Mouse (Mus musculus) cerebellum, postnatal 10 days (tissue): ENCODE data around the gene Notch4.
A peak's percentile ranks its signal among the peaks of the same experiment; 100 is the strongest.

ENCODE experiments used
- DNase-seq, 2 experiments: peaks; one replicate each; pipeline ENCODE4 v3.0.0; 2021; ENCODE audit warnings: mixed read lengths in 2 of 2

Notch4 gene

DNA sequence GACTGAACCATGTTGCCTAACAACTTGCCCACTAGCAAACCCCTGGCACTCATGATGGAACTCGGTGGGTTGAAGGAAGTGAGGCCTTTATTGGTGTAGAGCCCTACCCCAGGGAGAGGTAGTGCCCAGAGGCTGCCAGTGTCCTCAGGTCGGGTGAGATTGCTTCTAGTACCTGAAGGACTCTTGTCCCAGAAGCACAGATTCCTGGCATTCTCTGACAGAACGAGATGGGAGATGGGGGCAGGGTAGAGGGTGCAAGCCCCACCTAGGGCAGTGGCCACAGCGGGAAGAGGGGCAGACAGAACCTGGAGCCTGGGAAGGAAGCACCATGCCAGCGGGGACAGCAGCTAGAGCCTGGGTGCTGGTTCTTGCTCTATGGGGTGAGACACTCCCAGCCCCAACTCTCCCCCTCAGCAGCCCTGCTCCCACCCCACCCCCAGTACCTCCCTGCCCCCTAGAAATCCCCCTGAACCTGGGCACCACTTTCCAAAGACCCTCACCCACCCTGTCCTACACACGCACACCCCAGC is 33.6 kb downstream of the Notch4 start, which contains the start of gene Ager:
Ager (plus strand) TSS at position 297 of the 530 bp plus-strand sequence.
- peak in 1 of 2 experiments; percentile 8 for DNase-seq

DNA sequence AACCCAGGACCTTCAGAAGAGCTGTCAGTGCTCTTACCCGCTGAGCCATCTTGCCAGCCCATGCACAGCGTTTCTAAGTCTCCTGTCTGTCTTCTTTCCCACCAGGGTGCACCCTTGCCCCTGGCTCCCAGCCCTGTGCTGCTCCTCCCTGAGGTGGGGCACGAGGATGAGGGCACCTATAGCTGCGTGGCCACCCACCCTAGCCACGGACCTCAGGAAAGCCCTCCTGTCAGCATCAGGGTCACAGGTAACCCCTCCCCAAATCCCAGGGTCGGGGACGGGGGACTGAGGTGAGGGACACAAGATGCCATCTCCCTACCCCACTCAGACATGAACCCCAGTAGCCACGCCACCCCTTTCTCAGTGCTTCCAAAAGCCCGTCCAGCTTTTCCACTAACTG is 35.8 kb downstream of the Notch4 start:
- peak in 1 of 2 experiments; percentile 25 for DNase-seq

DNA sequence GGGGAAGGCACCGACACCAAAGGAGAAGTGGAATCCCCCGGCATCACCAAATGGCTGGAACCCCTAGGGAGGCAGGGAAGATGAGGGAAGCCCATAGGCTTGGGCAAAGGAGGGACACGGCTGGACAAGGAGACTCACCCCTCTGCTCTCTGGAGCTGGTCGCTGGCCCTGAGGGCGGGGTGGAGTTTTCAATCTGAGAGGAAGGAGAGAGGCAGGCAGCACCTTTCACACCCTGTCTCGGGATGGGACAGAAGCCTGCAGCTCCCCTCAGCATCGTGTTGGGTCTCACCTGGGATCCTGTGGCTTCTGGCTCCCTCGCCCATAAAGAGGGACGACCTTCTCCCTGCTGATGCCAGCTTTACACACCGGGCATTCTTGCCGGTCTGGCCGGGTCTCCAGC is 37.7 kb downstream of the Notch4 start:
- DNase-seq = peak in 1 of 2 experiments; percentile 18

DNA sequence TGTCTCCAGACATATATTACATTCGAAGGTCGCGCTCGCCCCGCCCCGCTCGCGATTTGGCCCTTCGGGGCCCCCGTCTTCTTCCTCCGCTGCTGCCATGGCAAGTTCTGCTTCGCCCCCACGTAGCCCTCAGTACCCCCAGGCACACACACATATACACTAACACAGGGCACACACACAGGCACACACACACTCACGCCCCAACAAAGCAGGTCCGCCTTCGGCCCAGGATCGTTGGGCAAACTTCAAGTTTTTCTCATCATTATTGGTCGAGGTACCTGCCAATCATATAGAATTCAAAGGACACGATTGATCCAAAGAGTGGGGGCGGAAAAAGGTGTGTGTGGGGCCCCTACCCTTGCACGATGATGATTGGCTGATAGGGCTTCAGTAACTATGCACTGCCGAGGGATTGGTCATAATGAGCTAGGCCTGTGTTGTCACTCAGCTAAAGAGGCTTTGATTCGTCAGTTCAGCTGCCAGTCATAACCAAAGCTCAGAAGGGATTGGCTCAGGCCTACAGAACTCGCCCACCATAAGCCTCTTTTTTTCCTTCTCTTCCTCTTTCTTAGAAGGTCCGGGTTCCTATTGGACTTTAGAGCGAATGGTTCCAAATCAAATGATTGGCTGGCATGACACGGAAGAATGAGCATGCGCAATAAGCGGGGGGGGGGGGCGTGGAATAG is 39.5 kb downstream of the Notch4 start, which contains the start of gene Rnf5:
Rnf5 (minus strand) TSS at position 316 of the 686 bp plus-strand sequence.
- DNase-seq = peak; percentile 99 to 100

DNA sequence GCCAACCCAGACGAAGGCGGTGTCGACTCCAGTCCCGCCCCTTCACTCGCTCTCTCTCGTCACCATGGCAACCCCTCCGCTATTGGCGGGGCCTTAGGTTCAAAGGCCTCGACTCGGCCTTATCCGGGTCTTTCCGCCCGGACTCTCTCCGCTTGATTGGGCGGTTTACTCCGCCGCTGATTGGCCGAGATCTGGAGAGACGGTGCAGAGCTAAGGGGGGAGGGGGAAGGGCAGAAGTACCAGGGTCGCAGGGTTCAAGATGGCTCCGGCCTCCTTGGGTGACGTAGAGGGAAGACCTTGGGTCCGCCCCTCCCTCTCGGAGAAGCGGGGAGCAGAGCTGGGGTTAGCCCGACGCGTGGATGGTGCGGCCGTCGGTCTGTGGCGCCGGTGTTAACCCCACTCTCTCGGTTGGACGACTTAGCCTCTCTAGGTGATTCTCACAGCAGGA is 40.0 kb downstream of the Notch4 start, which contains the start of gene Agpat1:
Agpat1 (plus strand) TSS at position 202 of the 448 bp plus-strand sequence.
- DNase-seq = peak; percentile 100

DNA sequence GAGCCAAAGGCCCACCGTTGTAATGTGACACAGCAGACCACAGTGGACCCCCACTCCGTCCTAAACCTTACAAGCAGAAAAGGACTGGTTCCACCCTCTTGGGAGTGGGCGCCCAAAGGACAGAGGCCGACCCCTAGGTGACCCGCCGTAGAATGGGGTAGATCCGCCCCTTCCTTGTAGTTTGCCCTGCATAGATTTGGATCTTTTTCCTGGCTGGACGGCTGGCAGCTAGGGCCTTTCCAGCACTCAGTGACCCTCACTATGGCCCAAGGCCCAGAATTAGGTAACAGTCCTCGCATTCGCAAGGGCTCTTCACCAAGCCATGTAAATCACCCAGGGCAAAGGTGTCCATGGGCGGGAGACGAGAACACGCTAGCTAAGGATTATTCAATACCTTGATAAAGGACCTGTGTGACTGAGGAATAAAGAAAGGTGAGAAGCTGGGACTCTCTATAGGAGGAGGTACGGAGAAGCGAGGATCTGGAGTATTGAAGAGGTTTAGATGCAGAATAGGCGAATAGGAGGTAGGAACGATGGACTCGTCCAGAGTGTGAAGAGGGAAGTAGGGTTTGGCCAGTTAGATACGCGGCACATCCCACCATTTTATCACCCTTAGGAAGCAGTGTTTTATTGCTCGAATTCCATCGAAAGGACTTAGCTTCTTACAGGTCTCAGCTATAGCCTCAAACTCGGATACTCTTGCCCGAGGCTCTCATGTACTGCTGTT is 40.6 kb downstream of the Notch4 start:
- DNase-seq = no peak

DNA sequence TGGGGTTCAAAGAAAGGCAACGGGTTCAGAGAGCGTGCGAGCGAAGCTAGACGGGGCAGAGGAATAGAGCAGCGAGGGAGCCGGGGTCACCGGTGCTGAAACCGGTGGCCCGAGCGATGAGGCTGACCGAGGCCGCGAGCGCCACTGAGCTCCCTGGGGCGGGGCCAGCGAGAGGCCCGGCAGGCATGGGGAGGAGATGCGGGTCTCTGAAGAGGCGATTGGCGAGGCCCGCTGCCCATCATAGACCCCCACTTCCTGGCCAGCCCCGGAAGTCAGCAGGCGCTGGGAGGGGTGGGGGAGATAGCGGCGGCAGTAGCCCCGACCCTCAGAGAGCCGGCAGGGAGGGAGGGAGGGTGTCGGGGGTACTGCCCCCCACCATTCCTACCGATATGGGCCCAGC is 41.5 kb downstream of the Notch4 start:
- peak; percentile 99 for DNase-seq

DNA sequence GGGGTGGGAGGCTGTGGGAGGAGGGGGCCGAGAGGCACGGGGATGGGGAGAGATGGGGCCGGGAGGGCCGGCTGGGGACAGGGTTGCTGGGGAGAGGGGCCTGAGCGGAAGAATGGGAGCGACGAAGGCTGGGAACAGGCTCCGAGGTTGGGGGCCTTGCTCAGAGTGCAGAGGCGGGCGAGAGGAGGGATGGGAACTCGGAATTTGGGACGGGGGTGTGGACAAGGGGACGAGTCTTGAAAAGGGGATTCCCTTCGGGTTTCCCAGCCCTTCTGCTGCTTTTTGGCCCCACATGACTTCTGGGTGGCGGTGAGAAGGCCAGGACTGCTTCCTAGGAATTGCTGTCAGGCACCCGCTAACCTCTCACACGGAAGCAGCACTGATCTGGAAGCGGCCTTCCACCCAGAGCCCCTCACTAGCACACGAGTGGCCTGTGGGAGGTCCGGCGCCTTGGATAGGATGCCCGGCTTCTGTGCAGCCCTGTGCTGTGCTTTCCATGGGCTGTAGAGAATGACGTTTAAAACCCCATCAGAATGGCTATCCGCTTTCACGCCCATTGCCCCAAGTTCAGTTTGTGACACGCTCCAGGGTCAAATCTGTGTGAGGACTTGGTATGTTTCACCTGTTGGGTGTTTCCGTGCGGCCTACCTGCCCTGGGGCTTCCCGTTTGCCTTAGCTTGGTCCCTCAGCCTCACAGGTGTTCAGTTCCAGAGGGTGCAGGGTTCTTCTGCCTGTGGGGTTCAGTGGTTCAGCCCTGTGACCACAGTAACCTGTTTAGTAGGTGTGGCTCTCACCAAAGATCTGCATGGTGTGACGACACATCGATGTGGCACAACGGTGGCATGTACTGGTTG is 42.3 kb downstream of the Notch4 start:
- DNase-seq = no peak

DNA sequence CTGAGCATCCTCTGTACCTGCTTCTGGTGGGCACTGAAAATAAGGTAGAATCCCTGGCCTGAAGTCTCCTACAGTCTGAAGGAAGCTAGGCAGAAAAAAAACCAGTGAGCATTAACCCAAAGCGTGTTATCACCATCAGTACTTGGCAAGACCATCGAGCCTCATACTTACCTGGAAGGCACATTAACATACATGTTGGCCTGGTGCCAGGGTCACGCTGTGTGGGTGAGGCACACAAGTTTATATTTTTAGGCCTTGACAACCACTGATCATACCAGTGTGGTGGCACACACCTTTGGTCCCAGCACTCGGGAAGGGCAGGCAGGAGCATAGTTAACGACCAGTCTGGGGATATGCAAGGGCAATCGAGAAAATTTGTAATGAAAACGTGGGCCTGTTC is 43.9 kb downstream of the Notch4 start:
- peak; percentile 60 to 65 for DNase-seq

DNA sequence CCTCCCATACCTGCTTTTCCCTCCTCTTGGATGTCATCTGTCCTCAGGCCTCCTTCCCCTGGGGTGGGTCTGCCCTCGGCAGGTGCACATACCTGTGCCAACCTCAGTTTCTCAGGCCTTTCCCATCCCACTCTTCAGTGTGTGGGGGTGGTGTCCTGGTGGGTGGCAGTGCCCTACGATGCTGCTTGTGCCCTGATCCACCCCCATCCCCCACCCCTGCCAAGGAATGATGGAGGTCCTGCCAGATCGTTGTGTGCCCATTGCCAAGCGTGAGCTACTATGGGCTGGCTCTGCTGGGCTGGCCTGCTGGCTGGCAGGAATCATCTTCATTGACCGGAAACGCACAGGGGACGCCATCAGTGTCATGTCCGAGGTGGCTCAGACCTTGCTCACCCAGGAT is 47.0 kb downstream of the Notch4 start:
- peak; percentile 52 to 57 for DNase-seq

DNA sequence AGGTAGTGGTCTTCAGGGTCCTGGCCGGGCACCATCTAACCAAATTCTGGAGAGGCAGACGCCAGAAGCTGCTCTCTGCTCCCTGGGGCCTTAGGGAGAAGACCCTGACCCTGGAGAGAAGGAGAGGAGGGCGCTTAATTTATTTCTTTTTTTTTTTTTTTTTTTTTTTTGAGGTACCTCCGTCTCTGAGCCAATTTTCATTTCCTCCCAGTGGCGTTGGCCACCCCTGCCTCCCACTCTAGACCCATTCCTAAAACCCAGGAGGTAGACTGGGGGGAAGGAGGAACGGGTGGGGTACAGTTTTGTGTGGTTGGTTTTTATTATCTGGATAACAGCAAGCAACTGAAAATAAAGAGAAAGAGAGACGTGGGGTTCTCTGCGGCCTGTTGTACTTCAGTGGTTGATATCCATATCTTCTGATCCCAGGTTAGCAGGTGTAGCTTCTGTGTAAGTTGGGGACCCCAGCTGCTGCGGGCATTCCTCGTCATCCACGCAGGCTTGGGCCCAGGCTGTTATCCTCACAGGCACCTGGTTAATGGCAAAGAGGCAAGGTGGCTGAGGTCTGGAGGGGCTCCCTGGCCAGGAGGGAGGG is 49.1 kb downstream of the Notch4 start:
- DNase-seq = no peak

DNA sequence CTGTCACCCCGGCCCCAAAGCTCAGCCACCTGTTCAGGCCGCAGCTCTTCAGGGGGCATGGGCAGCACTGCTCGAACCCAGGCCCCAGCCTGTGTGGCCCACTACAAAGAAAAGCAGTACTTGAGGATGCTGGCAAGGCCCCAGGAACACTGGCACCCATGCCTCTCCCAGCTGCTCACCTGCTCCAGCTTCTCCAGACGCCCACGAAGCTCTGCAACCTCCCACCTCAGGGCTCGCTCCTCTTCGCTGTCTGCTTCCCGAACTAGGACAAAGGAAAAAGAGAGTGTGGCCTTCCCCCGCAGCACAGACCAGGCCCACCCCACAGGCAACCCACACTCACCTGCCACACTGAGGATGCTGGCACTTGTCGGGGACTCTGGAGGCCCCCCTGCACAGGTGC is 49.8 kb downstream of the Notch4 start:
- no peak for DNase-seq

DNA sequence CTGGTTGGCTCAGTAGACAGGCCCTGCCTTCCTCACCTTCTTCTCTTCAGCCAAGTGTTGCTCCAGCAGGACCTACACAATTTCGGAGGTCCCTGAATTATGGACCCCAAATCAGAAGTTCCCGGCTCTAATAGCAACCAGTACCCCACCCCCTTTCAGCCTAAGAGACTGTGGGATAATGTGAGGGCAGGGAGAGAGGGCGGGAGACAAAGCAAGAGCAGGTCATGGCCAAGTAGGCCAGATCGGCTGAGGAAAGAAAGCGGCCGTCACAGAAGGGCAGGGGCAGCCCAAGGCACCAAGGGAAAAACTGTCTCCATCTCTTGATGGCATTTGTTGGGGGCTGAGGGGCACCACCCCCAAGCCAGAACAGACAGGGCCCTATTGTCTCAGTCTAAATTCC is 51.8 kb downstream of the Notch4 start, which contains the start of gene Egfl8:
Egfl8 (minus strand) TSS at position 101 of the 400 bp plus-strand sequence.
- no peak for DNase-seq

DNA sequence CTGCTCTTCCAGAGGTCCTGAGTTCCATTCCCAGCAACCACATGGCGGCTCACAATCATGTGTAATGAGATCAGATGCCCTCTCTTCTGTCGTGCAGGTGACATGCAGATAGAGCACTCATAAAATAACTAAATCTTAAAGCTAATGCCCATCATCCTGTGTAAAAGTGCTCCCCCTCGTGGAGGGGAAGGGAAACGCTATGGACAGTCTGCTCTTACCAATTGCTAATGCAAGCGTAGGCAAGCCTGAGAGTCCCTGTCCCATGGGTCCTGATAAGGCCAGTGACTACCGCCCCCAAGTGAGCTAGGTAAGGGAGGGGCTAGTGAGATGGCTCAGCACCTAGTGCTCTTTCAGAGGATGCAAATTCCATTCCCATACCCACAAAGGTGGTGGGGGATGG is 54.9 kb downstream of the Notch4 start:
- peak; percentile 79 to 81 for DNase-seq

DNA sequence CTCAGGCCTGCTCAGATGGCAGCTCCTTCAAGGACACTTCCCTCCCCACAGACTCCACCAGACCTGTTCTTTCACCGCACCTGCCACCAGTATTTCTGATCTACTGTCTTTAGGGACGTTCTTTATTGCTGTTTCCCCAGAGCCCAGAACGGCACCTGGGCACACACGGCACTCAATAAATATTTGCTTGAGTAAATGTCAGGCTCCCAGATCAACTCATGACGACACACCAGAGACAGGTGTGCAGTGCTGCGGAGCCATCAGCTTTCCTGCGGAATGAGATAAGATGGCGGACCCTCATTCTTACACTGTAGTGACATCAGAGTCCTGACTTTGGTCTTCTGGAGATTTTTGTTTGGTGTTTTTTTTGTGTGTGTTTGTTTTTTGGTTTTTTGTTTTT is 56.9 kb downstream of the Notch4 start:
- DNase-seq = no peak

DNA sequence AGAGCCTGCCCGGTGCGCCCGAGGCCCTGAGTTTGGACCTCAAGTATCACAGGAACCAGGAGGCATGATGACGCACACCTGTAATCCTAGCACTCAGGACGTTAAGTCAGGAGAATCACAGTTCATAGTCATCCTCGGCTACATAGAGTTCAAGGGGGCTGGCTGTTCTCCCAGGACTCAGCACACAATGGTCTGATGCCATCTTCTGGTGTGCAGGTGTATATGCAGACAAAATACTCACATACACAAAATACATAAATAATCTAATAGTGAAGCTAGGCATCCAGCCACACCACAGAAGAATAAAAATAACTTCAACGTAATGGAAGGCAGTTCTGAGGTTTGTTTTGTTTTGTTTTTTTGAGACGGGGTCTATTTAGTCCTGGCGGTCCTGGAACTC is 59.1 kb downstream of the Notch4 start:
- DNase-seq = no peak

DNA sequence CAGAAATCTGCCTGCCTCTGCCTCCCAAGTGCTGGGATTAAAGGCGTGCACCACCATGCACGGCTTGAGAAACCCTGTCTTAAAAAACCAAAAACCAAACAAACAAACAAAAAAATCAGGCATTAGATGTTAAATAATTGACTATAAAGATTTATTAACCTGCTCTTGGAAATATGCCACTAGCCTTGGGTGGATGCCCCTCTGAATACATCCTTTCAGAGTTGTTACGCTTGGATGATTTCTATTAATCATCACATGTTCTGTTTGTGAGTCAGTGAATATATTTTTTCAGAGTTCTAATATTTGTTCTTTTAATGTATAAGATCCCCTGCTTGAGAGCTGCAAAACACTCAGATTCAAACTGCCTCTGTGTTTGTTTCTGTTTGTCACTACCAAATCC is 60.9 kb downstream of the Notch4 start:
- DNase-seq = no peak

DNA sequence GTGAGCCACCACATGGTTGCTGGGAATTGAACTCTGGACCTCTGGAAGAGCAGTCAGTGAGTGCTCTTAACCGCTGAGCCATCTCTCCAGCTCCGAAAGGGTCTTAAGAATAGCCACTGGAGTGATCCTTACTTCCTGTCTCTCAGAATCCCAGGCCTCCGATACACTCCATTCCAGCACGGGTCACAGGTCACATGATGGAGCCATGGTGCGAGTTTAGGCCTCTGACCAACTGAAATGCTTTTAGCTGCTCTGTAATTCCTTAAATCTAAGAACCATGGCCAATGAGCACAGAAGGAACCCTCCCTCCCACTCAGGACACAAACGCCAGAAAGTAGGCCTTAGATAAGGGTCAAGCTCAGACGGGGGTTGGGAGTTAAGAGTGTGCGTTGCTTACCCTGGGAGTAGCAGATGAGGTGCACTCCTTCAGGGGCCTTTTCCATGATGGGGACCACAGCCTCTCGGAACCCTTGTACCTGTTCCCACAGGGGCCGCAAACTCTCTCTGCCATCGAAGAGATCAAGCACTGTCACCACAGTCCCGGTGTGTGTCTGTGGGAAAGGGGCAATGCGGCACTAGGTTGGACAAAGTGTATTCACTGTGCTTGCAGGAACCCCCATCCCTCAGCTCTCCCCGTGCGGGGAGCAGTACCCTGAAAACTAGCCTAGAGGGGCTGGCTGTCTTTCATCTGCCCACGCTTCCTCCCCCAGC is 62.1 kb downstream of the Notch4 start:
- no peak for DNase-seq

DNA sequence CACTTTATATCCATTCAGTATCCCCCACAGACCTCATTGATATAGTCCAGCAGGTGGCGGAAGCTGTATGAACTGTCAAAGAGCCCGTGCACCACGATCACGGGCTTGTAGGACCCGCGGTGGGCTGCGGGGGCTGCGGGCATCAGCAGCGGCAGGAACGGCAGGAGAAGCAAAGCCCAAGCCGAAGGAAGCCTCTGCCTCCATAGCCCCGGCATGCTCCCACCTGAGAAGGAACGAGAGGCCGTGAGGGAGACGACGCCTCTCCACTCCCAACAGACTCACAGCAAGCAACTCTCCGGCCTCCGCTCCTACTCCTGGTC is 62.7 kb downstream of the Notch4 start:
- peak; percentile 73 to 79 for DNase-seq

DNA sequence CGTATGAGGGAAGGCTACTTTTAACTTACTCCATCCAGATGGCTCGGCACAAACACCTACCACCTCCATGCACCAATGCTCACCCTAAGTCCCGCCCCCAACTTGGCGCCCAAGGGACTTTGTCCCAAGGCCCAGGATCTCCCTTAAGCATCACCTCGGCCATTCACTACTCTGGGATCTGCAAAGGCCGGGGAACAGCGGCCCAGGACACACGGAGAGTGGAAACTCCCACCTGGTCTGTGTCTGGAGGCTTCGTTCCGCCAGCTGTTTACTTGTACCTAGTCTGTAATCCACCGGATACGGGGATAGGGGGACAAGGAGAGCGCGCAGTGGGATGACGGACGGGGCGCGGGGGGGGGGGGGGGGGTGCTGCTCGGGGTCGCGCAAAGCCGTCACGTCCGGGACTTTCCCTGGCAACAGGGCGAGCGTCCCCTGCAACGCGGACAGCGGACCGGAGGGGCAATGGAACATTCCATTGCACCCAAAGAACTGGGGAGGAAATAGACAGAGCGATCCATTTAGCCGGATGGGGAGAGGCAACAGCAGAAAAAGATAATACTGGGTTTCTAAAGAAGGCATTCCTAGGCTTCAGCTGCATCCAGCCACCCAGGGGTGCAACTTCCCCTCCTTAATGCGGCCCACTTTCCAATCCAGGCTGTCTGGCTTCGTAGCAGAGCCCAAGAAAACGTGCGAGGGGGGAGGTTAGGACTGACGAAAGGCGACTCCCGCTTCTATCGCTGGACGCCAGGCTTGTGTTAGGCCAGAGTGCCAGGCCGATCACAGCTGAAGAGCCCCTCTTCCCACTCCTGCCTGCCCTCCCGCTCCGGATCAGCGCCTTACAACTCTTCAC is 63.2 kb downstream of the Notch4 start:
- DNase-seq = peak; percentile 93 to 95
